Mouse (Mus musculus) Muller cell, postnatal 12 days (primary cell): Measurements from ENCODE around the gene Krt26.
A peak's percentile ranks its signal among the peaks of the same experiment; 100 is the strongest.

Source experiments
- DNase-seq: peaks from one replicate; pipeline ENCODE4 v3.0.0-alpha.2; 2015; ENCODE audit errors: inconsistent ontology term

Krt26 gene

GRCm38 (mm10) chr11:99337866-99338265 lies at the start of gene Krt26:
Gene Krt26 (minus strand): TSS chr11:99337966.
- no peak for DNase-seq

- DNase-seq, result peak; percentile 89
Observed at GRCm38 (mm10) chr11:99385813-99386721, 48.3 kb upstream of the Krt26 start.

GRCm38 (mm10) chr11:99379568-99379967 lies 41.8 kb upstream of the Krt26 start:
- peak; percentile 56 for DNase-seq

- DNase-seq, result no peak
Observed at GRCm38 (mm10) chr11:99374803-99375202, 37.0 kb upstream of the Krt26 start, which contains the start of gene Krt28. Gene Krt28 (minus strand): TSS chr11:99374903.

- DNase-seq, result peak; percentile 7
Observed at GRCm38 (mm10) chr11:99369853-99370451, 32.2 kb upstream of the Krt26 start.

GRCm38 (mm10) chr11:99369229-99369628 lies 31.5 kb upstream of the Krt26 start:
- no peak for DNase-seq

- no peak for DNase-seq
Observed at GRCm38 (mm10) chr11:99366791-99367190, 29.0 kb upstream of the Krt26 start.

GRCm38 (mm10) chr11:99364412-99364811 lies 26.6 kb upstream of the Krt26 start:
- peak; percentile 18 for DNase-seq

- no peak for DNase-seq
Observed at GRCm38 (mm10) chr11:99361423-99361822, 23.7 kb upstream of the Krt26 start.

GRCm38 (mm10) chr11:99351004-99351403 lies 13.2 kb upstream of the Krt26 start, which contains the start of gene Krt27:
Gene Krt27 (minus strand): TSS chr11:99351104.
- no peak for DNase-seq

- DNase-seq, result no peak
Observed at GRCm38 (mm10) chr11:99339299-99339847, 1.6 kb upstream of the Krt26 start.

GRCm38 (mm10) chr11:99333426-99333825 lies 4.3 kb downstream of the Krt26 start:
- DNase-seq, result no peak

- no peak for DNase-seq
Observed at GRCm38 (mm10) chr11:99329655-99330054, 8.1 kb downstream of the Krt26 start.

GRCm38 (mm10) chr11:99322851-99323250 lies 14.9 kb downstream of the Krt26 start, which contains the start of gene Krt25:
Gene Krt25 (minus strand): TSS chr11:99322951.
- no peak for DNase-seq

- no peak for DNase-seq
Observed at GRCm38 (mm10) chr11:99321094-99321493, 16.7 kb downstream of the Krt26 start.

GRCm38 (mm10) chr11:99319127-99319526 lies 18.6 kb downstream of the Krt26 start:
- DNase-seq, result no peak

GRCm38 (mm10) chr11:99316543-99316942 lies 21.2 kb downstream of the Krt26 start:
- no peak for DNase-seq

- DNase-seq, result no peak
Observed at GRCm38 (mm10) chr11:99314594-99314993, 23.2 kb downstream of the Krt26 start.

- no peak for DNase-seq
Observed at GRCm38 (mm10) chr11:99310882-99311281, 26.9 kb downstream of the Krt26 start.

- DNase-seq, result peak; percentile 32
Observed at GRCm38 (mm10) chr11:99307579-99307978, 30.2 kb downstream of the Krt26 start.

- DNase-seq, result no peak
Observed at GRCm38 (mm10) chr11:99295039-99295438, 42.7 kb downstream of the Krt26 start.

GRCm38 (mm10) chr11:99292846-99293245 lies 44.9 kb downstream of the Krt26 start:
- peak; percentile 14 for DNase-seq
